Mouse (Mus musculus) heart, adult 8-10 months (tissue): ENCODE results near the gene Vmn2r112. TPM values are rescaled to one million over a fixed set of nuclear protein-coding genes. Genes with fewer than 3 reads are reported as not detected.
"Not testable (repeated sequence)": the region's sequence is repeated elsewhere in the genome, so short reads cannot be mapped to it uniquely, and the experiment has no call there.

ENCODE experiments used
- DNase-seq: peaks from one replicate; pipeline ENCODE4 v3.0.0; 2022; ENCODE audit warnings: low spot score
- total RNA-seq, 4 experiments: library from RNA; stranded (reverse); gene quantifications; 2 replicates each; pipeline ENCODE4 v1.2.4; 2022

Gene Vmn2r112
- total RNA-seq = not detected

- not testable (repeated sequence) for DNase-seq
Measured at GRCm38 (mm10) chr17:22600651-22601050, at the start of gene Vmn2r112. Gene Vmn2r112, plus strand, starts transcription at chr17:22600951.

- not testable (repeated sequence) for DNase-seq
Measured at GRCm38 (mm10) chr17:22573382-22573781, 27.4 kb upstream of the Vmn2r112 start, which contains the start of gene Vmn2r111. Gene Vmn2r111, minus strand, starts transcription at chr17:22573482.

GRCm38 (mm10) chr17:22630646-22631045 lies 29.9 kb downstream of the Vmn2r112 start:
- no peak for DNase-seq

Other genes starting within 250 kb of the Vmn2r112 start
- 1 to 10 TPM; 3.3 to 5.1 (median 4.5) TPM for gene Zfp944, start 239.6 kb upstream of the Vmn2r112 start, total RNA-seq
- gene Zfp758, start 239.5 kb upstream of the Vmn2r112 start, total RNA-seq = 1 to 10 TPM; 7.8 to 9.5 (median 9.3) TPM
- 1 to 10 TPM; 2.8 to 3.9 (median 3.9) TPM for gene Zfp946, start 176.7 kb upstream of the Vmn2r112 start, total RNA-seq
- gene Vmn2r111, start 27.5 kb upstream of the Vmn2r112 start, total RNA-seq = not detected